7 mouse cellular contexts compared by ENCODE assay signal in the genomic region with DNA sequence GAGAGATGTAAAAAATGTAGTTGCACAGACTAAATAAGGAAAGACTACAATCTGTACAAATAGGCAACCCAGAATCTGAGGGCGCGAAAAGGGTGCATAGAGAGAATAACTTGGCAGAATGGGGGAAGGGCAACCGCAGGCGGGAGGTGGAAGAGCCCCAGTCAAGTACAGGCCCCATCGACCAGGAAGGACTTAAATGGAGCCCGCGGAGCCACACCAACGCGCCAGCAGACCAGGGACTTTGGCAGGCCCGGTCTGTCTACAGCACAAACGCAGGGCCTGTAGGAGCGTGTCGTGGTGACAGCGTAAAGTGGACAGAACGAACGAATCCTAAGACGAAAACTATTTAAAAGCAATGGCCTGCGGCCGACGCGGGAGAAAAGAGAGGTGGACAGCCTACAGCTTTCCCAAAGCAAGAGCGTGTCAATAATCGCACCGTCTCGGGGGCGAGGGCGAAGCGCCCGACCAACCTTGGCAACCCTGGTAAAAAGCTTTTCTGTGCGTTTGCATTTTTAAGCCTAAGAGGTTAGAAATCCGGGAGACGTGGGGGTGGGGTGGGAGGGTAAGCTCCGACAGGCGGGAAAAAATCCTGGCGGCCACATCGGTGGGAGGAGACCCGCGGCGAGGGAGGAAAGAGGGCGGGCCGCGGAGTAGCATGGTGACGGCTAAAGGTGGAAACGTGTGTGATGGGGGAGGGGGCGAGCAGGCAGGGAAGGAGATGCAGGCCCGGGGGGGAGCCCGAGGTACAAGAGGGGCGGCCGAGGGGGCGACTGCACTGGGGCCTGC. TPM values are rescaled to one million over a fixed set of nuclear protein-coding genes. Genes with fewer than 3 reads are reported as not detected.
DNase-seq lines count a peak whose midpoint lies in the region; ATAC-seq lines count a peak whose summit lies in the region.

No protein-coding gene starts in this region.

- peaks cover 2% of the 10 kb centered on the region; the same call in 1 of the 2 replicates for H3K9me3 ChIP-seq in embryonic facial prominence, embryonic 10.5 days
- H3K9me3 ChIP-seq in limb, embryonic 12.5 days: no peaks in the 10 kb centered on the region
- no peaks in the 10 kb centered on the region for H3K9me3 ChIP-seq in midbrain, embryonic 14.5 days (ENCODE audit: control insufficient read depth, low read length)

- peak; percentile 65 for ATAC-seq in granulocyte monocyte progenitor cell, adult 5-6 weeks (replicated peaks; ENCODE audit: poor library complexity, severe bottlenecking)
- peak; percentile 27; the same call in 1 of the 2 replicates for ATAC-seq in limb, embryonic 12.5 days (ENCODE audit: insufficient number of reproducible peaks, insufficient read depth, low FRiP score, low TSS enrichment, low read depth)
- ATAC-seq in midbrain, embryonic 14.5 days (ENCODE audit: low FRiP score, low TSS enrichment): peak; percentile 41

- H3K27me3 ChIP-seq in embryonic facial prominence, embryonic 10.5 days (replicated peaks; ENCODE audit: low read depth, poor library complexity, severe bottlenecking): no peaks in the 10 kb centered on the region
- H3K27me3 ChIP-seq in limb, embryonic 12.5 days: no peaks in the 10 kb centered on the region
- no peaks in the 10 kb centered on the region for H3K27me3 ChIP-seq in midbrain, embryonic 14.5 days (ENCODE audit: control insufficient read depth, insufficient read depth, low read length)

- H3K4me1 ChIP-seq in embryonic facial prominence, embryonic 10.5 days: peaks cover 33% of the 10 kb centered on the region
- peaks cover 31% of the 10 kb centered on the region for H3K4me1 ChIP-seq in limb, embryonic 12.5 days (replicated peaks)
- H3K4me1 ChIP-seq in midbrain, embryonic 14.5 days (ENCODE audit: control insufficient read depth, insufficient read depth, low read length): peaks cover 35% of the 10 kb centered on the region

- H3K9ac ChIP-seq in limb, embryonic 12.5 days (replicated peaks): peak overlapping the region; percentile 99
- H3K9ac ChIP-seq in midbrain, embryonic 14.5 days (replicated peaks; ENCODE audit: low read length): peak overlapping the region; percentile 92

- peak overlapping the region; percentile 85 for H3K4me2 ChIP-seq in limb, embryonic 12.5 days
- H3K4me2 ChIP-seq in midbrain, embryonic 14.5 days (ENCODE audit: low read length): peak overlapping the region; percentile 91

- WGBS in embryonic facial prominence, embryonic 10.5 days: 2% methylated on average over 47 of the region's 50 CpGs
- under 1% methylated on average over 43 of the region's 50 CpGs for WGBS in limb, embryonic 12.5 days
- under 1% methylated on average over 46 of the region's 50 CpGs for WGBS in midbrain, embryonic 14.5 days

- peak; percentile 92 for DNase-seq in adrenal gland, postnatal 14 days
- DNase-seq in embryonic facial prominence, embryonic 10.5 days (ENCODE audit: low spot score): peak; percentile 90
- DNase-seq in kidney, adult 11 months: peak; percentile 83
- DNase-seq in midbrain, embryonic 14.5 days: peak; percentile 82
- peak; percentile 66 to 79 for DNase-seq in spleen, postnatal 10 days (ENCODE audit: low spot score in 2 of 2)

- H3K4me3 ChIP-seq in embryonic facial prominence, embryonic 10.5 days: peak overlapping the region; percentile 97
- H3K4me3 ChIP-seq in limb, embryonic 12.5 days (replicated peaks): peak overlapping the region; percentile 93
- H3K4me3 ChIP-seq in midbrain, embryonic 14.5 days (replicated peaks; ENCODE audit: low read depth, low read length): peak overlapping the region; percentile 92

- H3K27ac ChIP-seq in embryonic facial prominence, embryonic 10.5 days (replicated peaks): peak overlapping the region; percentile 100
- H3K27ac ChIP-seq in limb, embryonic 12.5 days: peak overlapping the region; percentile 100
- peak overlapping the region; percentile 98 for H3K27ac ChIP-seq in midbrain, embryonic 14.5 days (replicated peaks; ENCODE audit: low read depth, low read length)

- peaks cover 40% of the 10 kb centered on the region for H3K36me3 ChIP-seq in embryonic facial prominence, embryonic 10.5 days (replicated peaks)
- peaks cover 17% of the 10 kb centered on the region for H3K36me3 ChIP-seq in limb, embryonic 12.5 days
- H3K36me3 ChIP-seq in midbrain, embryonic 14.5 days (ENCODE audit: control insufficient read depth, insufficient read depth, low read length): no peaks in the 10 kb centered on the region

RNA-seq across cellular contexts. Expression of a gene that starts 1.0 kb away (rescaled TPM):
- total RNA-seq in adrenal gland, postnatal 14 days (2021): 175 and 223 TPM in 2 replicates
- 253 and 268 TPM in 2 replicates for polyA plus RNA-seq in embryonic facial prominence, embryonic 10.5 days (2016; fragmentation: Nextera tagmentation; extraction: Ambion mirVana)
- 367 and 418 TPM in 2 replicates for total RNA-seq in granulocyte monocyte progenitor cell, adult 5-6 weeks (2014; fragmentation: Nextera tagmentation)
- total RNA-seq in granulocyte monocyte progenitor cell, adult 5-6 weeks (2017): 145 and 149 TPM in 2 replicates
- 469 and 520 TPM in 2 replicates for polyA plus RNA-seq in limb, embryonic 12.5 days (2016; fragmentation: Nextera tagmentation; extraction: Ambion mirVana)
- 134 and 147 TPM in 2 replicates for polyA plus RNA-seq in midbrain, embryonic 14.5 days (2014; fragmentation: Nextera tagmentation; extraction: Ambion mirVana)

RNA-seq across cellular contexts. Expression of a gene that starts 1.2 kb away (rescaled TPM):
- total RNA-seq in adrenal gland, postnatal 14 days (2021): 3.1 and 4.1 TPM in 2 replicates
- 1.5 and 1.8 TPM in 2 replicates for polyA plus RNA-seq in embryonic facial prominence, embryonic 10.5 days (2016; fragmentation: Nextera tagmentation; extraction: Ambion mirVana)
- 3.4 and 3.5 TPM in 2 replicates for total RNA-seq in granulocyte monocyte progenitor cell, adult 5-6 weeks (2014; fragmentation: Nextera tagmentation)
- not detected in 2 replicates for total RNA-seq in granulocyte monocyte progenitor cell, adult 5-6 weeks (2017)
- polyA plus RNA-seq in limb, embryonic 12.5 days (2016; fragmentation: Nextera tagmentation; extraction: Ambion mirVana): 1.7 and 2.2 TPM in 2 replicates
- polyA plus RNA-seq in midbrain, embryonic 14.5 days (2014; fragmentation: Nextera tagmentation; extraction: Ambion mirVana): 2.4 and 3.6 TPM in 2 replicates

Comparison
In these comparisons a context has a peak if more than half of its experiments do, and no peak if none do; other contexts are left out.
1. Peak in every context shown above with its lines: DNase-seq, ATAC-seq, H3K4me3 ChIP-seq and H3K27ac ChIP-seq.